8 mouse cellular contexts compared by ENCODE assay signal in genomic region chr2:112284363-112285030, GRCm38 (mm10). TPM values are rescaled to one million over a fixed set of nuclear protein-coding genes. Genes with fewer than 3 reads are reported as not detected.
DNase-seq lines count a peak whose midpoint lies in the region; ATAC-seq and TF ChIP-seq lines count a peak whose summit lies in the region.

No protein-coding gene starts in this region.

- no peak for TF ChIP-seq CTCF in kidney, adult 2 months (conservative IDR thresholded peaks at IDR 0.05; ENCODE audit: insufficient read depth, insufficient read length, low read depth, low read length)

- peak overlapping the region; percentile 94 for H3K4me2 ChIP-seq in lung, embryonic 16.5 days (ENCODE audit: low read depth, low read length)

- H3K4me1 ChIP-seq in kidney, adult 2 months (ENCODE audit: control insufficient read depth, insufficient read depth, low read length): peaks cover 17% of the 10 kb centered on the region; the same call in 1 of the 2 replicates
- H3K4me1 ChIP-seq in lung, embryonic 16.5 days (replicated peaks; ENCODE audit: control insufficient read depth, insufficient read depth, low read length): peaks cover under 1% of the 10 kb centered on the region; the same call in 1 of the 2 replicates

- H3K4me3 ChIP-seq in kidney, adult 2 months (ENCODE audit: insufficient read depth, low read depth, low read length): peak overlapping the region; percentile 63
- peak overlapping the region; percentile 67 for H3K4me3 ChIP-seq in lung, embryonic 16.5 days (ENCODE audit: low read length)

- peak overlapping the region; percentile 74 for H3K9ac ChIP-seq in lung, embryonic 16.5 days (ENCODE audit: low read length)

- no peaks in the 10 kb centered on the region for H3K9me3 ChIP-seq in lung, embryonic 16.5 days (ENCODE audit: control insufficient read depth, low read length)

- no peaks in the 10 kb centered on the region for H3K36me3 ChIP-seq in kidney, adult 2 months (ENCODE audit: control insufficient read depth, insufficient read depth, low read length)
- no peaks in the 10 kb centered on the region for H3K36me3 ChIP-seq in lung, embryonic 16.5 days (ENCODE audit: control insufficient read depth, insufficient read depth, low read length)

- no peaks in the 10 kb centered on the region for H3K27me3 ChIP-seq in kidney, adult 2 months (replicated peaks; ENCODE audit: control insufficient read depth, insufficient read depth, low read length)
- no peaks in the 10 kb centered on the region for H3K27me3 ChIP-seq in lung, embryonic 16.5 days (ENCODE audit: control insufficient read depth, insufficient read depth, low read depth, low read length)

- H3K27ac ChIP-seq in kidney, adult 2 months (ENCODE audit: insufficient read depth, low read depth, low read length): peak overlapping the region; percentile 72
- peak overlapping the region; percentile 66 for H3K27ac ChIP-seq in lung, embryonic 16.5 days (ENCODE audit: low read length)

- peak; percentile 21 to 22 for DNase-seq in left cerebral cortex, adult 18-20 months (ENCODE audit: low spot score in 2 of 2)
- no peak for DNase-seq in left cerebral cortex, adult 8-10 months (ENCODE audit: low spot score in 2 of 2)
- peak; percentile 85 for DNase-seq in embryo, embryonic 11 days
- peak; percentile 78 for DNase-seq in heart, adult 8-10 months (ENCODE audit: low spot score)
- peak; percentile 93 for DNase-seq in kidney, adult 2 months
- DNase-seq in ovary, postnatal 10 days (ENCODE audit: low spot score): peak; percentile 10
- no peak for DNase-seq in spleen, adult 18-20 months

- peak; percentile 98 for ATAC-seq in lung, embryonic 16.5 days (ENCODE audit: low read depth)

- 6% methylated on average over 21 of the region's 21 CpGs for WGBS in kidney, adult 2 months
- under 1% methylated on average over 21 of the region's 21 CpGs for WGBS in lung, embryonic 16.5 days

- TF ChIP-seq POLR2A in kidney, adult 2 months (IDR thresholded peaks at IDR 0.05; ENCODE audit: low read depth, low read length): peak; percentile 43

RNA-seq across cellular contexts. Expression of gene Gm21985, which starts 18.4 kb away (rescaled TPM):
- total RNA-seq in left cerebral cortex, adult 18-20 months (2021): 1 to 10 TPM; 2.8 to 3.5 TPM
- total RNA-seq in left cerebral cortex, adult 8-10 months (2022): 1 to 10 TPM; 1.9 to 4.3 (median 2.9) TPM
- total RNA-seq in heart, adult 8-10 months (2022): 1 to 10 TPM in 2 of 4 experiments, under 1 TPM in 2; 0.49 to 2.4 (median 0.91) TPM
- polyA plus RNA-seq in kidney, adult 2 months (2012; rRNA removed): not detected in 2 replicates
- not detected in 2 replicates for polyA plus RNA-seq in lung, embryonic 16.5 days (2015; fragmentation: Nextera tagmentation; extraction: Ambion mirVana)

RNA-seq across cellular contexts. Expression of gene Slc12a6, which starts 18.9 kb away (rescaled TPM):
- total RNA-seq in left cerebral cortex, adult 18-20 months (2021): 100 to 1,000 TPM; 115 to 123 TPM
- 100 to 1,000 TPM; 105 to 127 (median 118) TPM for total RNA-seq in left cerebral cortex, adult 8-10 months (2022)
- total RNA-seq in heart, adult 8-10 months (2022): 10 to 100 TPM; 28.2 to 35.4 (median 31.2) TPM
- 27.8 and 29.6 TPM in 2 replicates for polyA plus RNA-seq in kidney, adult 2 months (2012; rRNA removed)
- 8.9 and 9.8 TPM in 2 replicates for polyA plus RNA-seq in lung, embryonic 16.5 days (2015; fragmentation: Nextera tagmentation; extraction: Ambion mirVana)

RNA-seq across cellular contexts. Expression of gene Nop10, which starts 22.8 kb away (rescaled TPM):
- total RNA-seq in left cerebral cortex, adult 18-20 months (2021): 10 to 100 TPM; 48.6 to 56.9 TPM
- total RNA-seq in left cerebral cortex, adult 8-10 months (2022): 10 to 100 TPM; 49.0 to 56.9 (median 52.8) TPM
- total RNA-seq in heart, adult 8-10 months (2022): 10 to 100 TPM; 57.1 to 65.3 (median 63.2) TPM
- 166 and 167 TPM in 2 replicates for polyA plus RNA-seq in kidney, adult 2 months (2012; rRNA removed)
- polyA plus RNA-seq in lung, embryonic 16.5 days (2015; fragmentation: Nextera tagmentation; extraction: Ambion mirVana): 174 and 177 TPM in 2 replicates

RNA-seq across cellular contexts. Expression of gene Nutm1, which starts 25.4 kb away (rescaled TPM):
- total RNA-seq in left cerebral cortex, adult 18-20 months (2021): not detected
- total RNA-seq in left cerebral cortex, adult 8-10 months (2022): under 1 TPM in 1 of 4 experiments, not detected in 3; 0.09 TPM
- not detected for total RNA-seq in heart, adult 8-10 months (2022)
- 0.02 TPM in 1 of 2 replicates, not detected in the other for polyA plus RNA-seq in kidney, adult 2 months (2012; rRNA removed)
- not detected in 2 replicates for polyA plus RNA-seq in lung, embryonic 16.5 days (2015; fragmentation: Nextera tagmentation; extraction: Ambion mirVana)

RNA-seq across cellular contexts. Expression of gene Lpcat4, which starts 45.2 kb away (rescaled TPM):
- total RNA-seq in left cerebral cortex, adult 18-20 months (2021): 100 to 1,000 TPM; 141 to 158 TPM
- total RNA-seq in left cerebral cortex, adult 8-10 months (2022): 100 to 1,000 TPM; 153 to 175 (median 161) TPM
- total RNA-seq in heart, adult 8-10 months (2022): 1 to 10 TPM; 2.6 to 3.6 (median 2.8) TPM
- polyA plus RNA-seq in kidney, adult 2 months (2012; rRNA removed): 22.5 and 22.6 TPM in 2 replicates
- 17.3 and 19.4 TPM in 2 replicates for polyA plus RNA-seq in lung, embryonic 16.5 days (2015; fragmentation: Nextera tagmentation; extraction: Ambion mirVana)

Comparison
In these comparisons a context has a peak if more than half of its experiments do, and no peak if none do; other contexts are left out.
1. DNase-seq: peak in left cerebral cortex, adult 18-20 months (2 of 2), embryo, embryonic 11 days (single experiment), heart, adult 8-10 months (single experiment), kidney, adult 2 months (single experiment) and ovary, postnatal 10 days (single experiment); none in left cerebral cortex, adult 8-10 months (0 of 2) and spleen, adult 18-20 months (0 of 2).